ENCODE assay signal across 8 mouse cellular contexts in the genomic region with DNA sequence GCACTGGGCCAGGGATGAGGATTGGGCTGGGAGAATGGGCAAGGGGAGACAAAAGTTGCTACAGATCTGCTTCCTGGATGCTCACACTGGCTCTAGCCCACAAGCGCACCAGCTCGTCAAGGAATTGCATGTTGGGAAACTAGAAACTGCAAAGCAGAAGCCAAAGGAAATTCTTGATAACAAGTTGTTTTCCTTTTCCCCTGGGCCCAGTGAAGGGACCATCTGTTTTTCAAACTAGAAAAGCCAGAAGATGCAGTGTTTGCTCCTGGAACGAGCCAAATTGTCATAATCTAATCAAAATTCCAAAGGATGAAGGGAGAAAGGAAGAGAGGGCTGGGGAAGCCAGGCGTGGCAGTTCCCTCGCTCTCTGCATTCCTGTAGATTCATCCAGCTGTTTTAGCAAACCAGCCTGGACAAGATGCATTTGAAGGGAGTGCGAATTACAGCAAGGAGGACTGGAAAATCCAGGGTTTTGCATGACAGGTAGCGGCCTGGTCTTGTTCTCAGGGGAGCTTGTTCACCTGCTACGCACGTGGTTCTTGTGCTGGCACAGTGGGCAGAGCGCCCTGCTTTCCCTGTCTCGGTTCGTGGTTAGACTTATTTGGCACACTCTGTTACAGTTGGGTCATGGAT.
A peak's percentile ranks its signal among the peaks of the same experiment; 100 is the strongest.
DNase-seq lines count a peak whose midpoint lies in the region; ATAC-seq lines count a peak whose summit lies in the region.

No protein-coding gene starts in this region.

- peak overlapping the region; percentile 28 for H3K4me2 ChIP-seq in forebrain, embryonic 16.5 days (ENCODE audit: low read length)
- no peak overlapping the region for H3K4me2 ChIP-seq in intestine, embryonic 16.5 days (ENCODE audit: low read depth, low read length)
- no peak overlapping the region for H3K4me2 ChIP-seq in stomach, embryonic 14.5 days (replicated peaks; ENCODE audit: low read depth, low read length)

- intact Hi-C loops in left cerebral cortex, postnatal 14 days (cut with DNase I), result loop anchor here (10.0 kb wide), 1 partner anchor 821 kb away; no protein-coding TSS in a partner anchor

- H3K9me3 ChIP-seq in forebrain, embryonic 16.5 days (ENCODE audit: control insufficient read depth, low read length), result no peaks in the 10 kb centered on the region
- no peaks in the 10 kb centered on the region for H3K9me3 ChIP-seq in intestine, embryonic 16.5 days (ENCODE audit: control insufficient read depth, low read length)
- no peaks in the 10 kb centered on the region for H3K9me3 ChIP-seq in stomach, embryonic 14.5 days (ENCODE audit: control insufficient read depth, low read depth, low read length)

- peak; percentile 49 for ATAC-seq in forebrain, embryonic 16.5 days
- 0 out of 2 replicates have a peak, but pooled peaks have one; percentile 42 for ATAC-seq in intestine, embryonic 16.5 days
- no peak for ATAC-seq in stomach, embryonic 14.5 days (ENCODE audit: insufficient number of reproducible peaks, insufficient read depth, low FRiP score, low read depth)

- H3K4me3 ChIP-seq in forebrain, embryonic 16.5 days (replicated peaks; ENCODE audit: low read length), result no peak overlapping the region
- no peak overlapping the region for H3K4me3 ChIP-seq in intestine, embryonic 16.5 days (ENCODE audit: low read length)
- no peak overlapping the region for H3K4me3 ChIP-seq in stomach, embryonic 14.5 days (ENCODE audit: low read depth, low read length)

- no peaks in the 10 kb centered on the region for H3K27me3 ChIP-seq in forebrain, embryonic 16.5 days (replicated peaks; ENCODE audit: control insufficient read depth, insufficient read depth, low read length)
- H3K27me3 ChIP-seq in intestine, embryonic 16.5 days (replicated peaks; ENCODE audit: control insufficient read depth, insufficient read depth, low read length), result 0 out of 2 replicates have a peak, but pooled peaks cover 3% of the 10 kb centered on the region
- no peaks in the 10 kb centered on the region for H3K27me3 ChIP-seq in stomach, embryonic 14.5 days (ENCODE audit: control insufficient read depth, insufficient read depth, low read length)

- H3K36me3 ChIP-seq in forebrain, embryonic 16.5 days (ENCODE audit: control insufficient read depth, insufficient read depth), result no peaks in the 10 kb centered on the region
- no peaks in the 10 kb centered on the region for H3K36me3 ChIP-seq in intestine, embryonic 16.5 days (ENCODE audit: control insufficient read depth, insufficient read depth, low read length)
- H3K36me3 ChIP-seq in stomach, embryonic 14.5 days (ENCODE audit: control insufficient read depth, insufficient read depth, low read length), result no peaks in the 10 kb centered on the region

- H3K27ac ChIP-seq in forebrain, embryonic 16.5 days (ENCODE audit: low read length), result peak overlapping the region; percentile 71
- peak overlapping the region; percentile 68 for H3K27ac ChIP-seq in intestine, embryonic 16.5 days (ENCODE audit: low read length)
- H3K27ac ChIP-seq in stomach, embryonic 14.5 days (ENCODE audit: low read length), result peak overlapping the region; percentile 56; the same call in 1 of the 2 replicates

- peaks cover 38% of the 10 kb centered on the region for H3K4me1 ChIP-seq in forebrain, embryonic 16.5 days (replicated peaks; ENCODE audit: control insufficient read depth, insufficient read depth, low read length)
- H3K4me1 ChIP-seq in intestine, embryonic 16.5 days (ENCODE audit: control insufficient read depth, insufficient read depth, low read length), result peaks cover 5% of the 10 kb centered on the region; the same call in 1 of the 2 replicates
- H3K4me1 ChIP-seq in stomach, embryonic 14.5 days (ENCODE audit: control insufficient read depth, insufficient read depth, low read length), result peaks cover 5% of the 10 kb centered on the region; the same call in 1 of the 2 replicates

- H3K9ac ChIP-seq in forebrain, embryonic 16.5 days (replicated peaks; ENCODE audit: low read depth, low read length), result no peak overlapping the region
- no peak overlapping the region for H3K9ac ChIP-seq in intestine, embryonic 16.5 days (ENCODE audit: low read depth, low read length)
- no peak overlapping the region for H3K9ac ChIP-seq in stomach, embryonic 14.5 days (replicated peaks; ENCODE audit: low read depth, low read length)

- DNase-seq in cerebellum, adult 8-10 months, result peak; percentile 17
- DNase-seq in cerebellum, adult 9-10 months, result no peak
- DNase-seq in ES-CJ7 (ENCODE audit: low read depth, low spot score), result peak; percentile 12
- DNase-seq in left cerebral cortex, postnatal 14 days (ENCODE audit: low spot score in 2 of 2), result no peak
- no peak for DNase-seq in adrenal gland, postnatal 25 days

- WGBS in forebrain, embryonic 16.5 days, result 32% methylated on average over 12 of the region's 12 CpGs
- 55% methylated on average over 12 of the region's 12 CpGs for WGBS in intestine, embryonic 16.5 days
- 56% methylated on average over 12 of the region's 12 CpGs for WGBS in stomach, embryonic 14.5 days

Comparison
In these comparisons a context has a peak if more than half of its experiments do, and no peak if none do; other contexts are left out.
1. DNase-seq: peak in cerebellum, adult 8-10 months (single experiment) and ES-CJ7 (single experiment); none in cerebellum, adult 9-10 months (single experiment), left cerebral cortex, postnatal 14 days (0 of 2) and adrenal gland, postnatal 25 days (single experiment).
2. Peak in every context shown above with its lines, with median percentiles within 50 percentile points of each other: H3K27ac ChIP-seq.